Mouse (Mus musculus): ENCODE results near the gene Rap1a.
"Not testable (repeated sequence)": the region's sequence is repeated elsewhere in the genome, so short reads cannot be mapped to it uniquely, and the experiment has no call there.

Gene Rap1a

GRCm38 (mm10) chr3:105712827-105713226, 88.3 kb downstream of the Rap1a start:
- no peak for DNase-seq

DNA sequence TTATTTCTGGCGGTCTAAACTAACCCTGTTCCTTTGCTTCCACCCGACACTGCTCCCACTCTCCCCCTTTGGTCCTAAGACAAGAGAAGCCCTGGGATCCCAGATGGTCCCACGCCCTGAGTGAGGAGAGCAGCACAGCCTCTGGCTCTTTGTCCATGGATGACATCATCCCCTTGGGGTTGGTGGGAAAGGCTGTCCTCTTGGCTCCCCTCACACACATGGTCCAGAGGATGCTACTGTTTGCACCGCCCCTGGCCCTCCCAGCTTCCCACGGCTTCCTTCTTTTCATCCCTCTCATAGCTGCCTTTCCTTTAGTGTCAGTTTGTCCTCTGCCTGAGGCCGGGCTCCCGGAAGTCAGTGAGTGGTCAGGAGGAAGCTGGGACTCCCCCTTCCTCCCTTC, 89.4 kb downstream of the Rap1a start:
- DNase-seq, result no peak

DNA sequence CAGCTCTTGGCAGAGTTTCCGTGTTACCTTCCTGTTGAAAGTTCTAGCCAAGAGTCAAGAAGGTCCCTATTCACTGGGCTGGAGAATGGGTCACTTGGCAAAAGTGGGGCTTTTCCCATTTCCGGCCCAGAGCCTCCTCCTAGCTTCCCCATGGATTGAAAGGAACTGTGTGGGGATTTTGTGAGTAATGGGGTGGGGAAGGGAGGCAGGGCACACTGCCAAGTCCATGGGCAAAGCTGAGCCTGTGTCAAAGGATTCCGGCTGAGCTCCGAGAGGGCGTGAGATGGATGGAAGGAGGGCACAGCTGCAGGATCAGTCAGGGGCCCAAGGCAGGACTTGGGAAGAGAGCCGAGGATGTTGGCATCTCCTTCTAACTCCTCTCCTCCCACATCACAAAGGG, 90.9 kb downstream of the Rap1a start:
- no peak for DNase-seq

DNA sequence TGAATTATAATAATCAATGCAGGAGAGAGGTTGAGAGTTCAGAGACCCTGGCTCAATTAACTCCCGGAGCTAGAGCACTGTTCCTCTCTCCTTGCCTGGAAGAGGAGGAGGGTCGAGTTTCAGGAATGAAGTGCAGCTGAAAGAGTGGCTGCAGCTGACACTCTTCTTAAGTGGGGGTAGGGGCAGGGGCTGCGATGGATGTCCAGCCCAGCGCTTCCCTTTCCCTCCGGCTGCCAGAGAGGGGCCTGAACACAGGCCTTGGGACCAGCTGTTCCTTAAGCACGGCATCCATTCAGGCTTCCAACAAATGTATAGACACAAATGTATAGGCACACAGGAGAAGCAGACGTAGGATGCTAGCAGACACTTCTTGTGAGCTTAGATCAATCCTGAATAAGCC, 93.5 kb downstream of the Rap1a start:
- DNase-seq, result no peak

GRCm38 (mm10) chr3:105706366-105707020, 94.6 kb downstream of the Rap1a start:
- no peak for DNase-seq

DNA sequence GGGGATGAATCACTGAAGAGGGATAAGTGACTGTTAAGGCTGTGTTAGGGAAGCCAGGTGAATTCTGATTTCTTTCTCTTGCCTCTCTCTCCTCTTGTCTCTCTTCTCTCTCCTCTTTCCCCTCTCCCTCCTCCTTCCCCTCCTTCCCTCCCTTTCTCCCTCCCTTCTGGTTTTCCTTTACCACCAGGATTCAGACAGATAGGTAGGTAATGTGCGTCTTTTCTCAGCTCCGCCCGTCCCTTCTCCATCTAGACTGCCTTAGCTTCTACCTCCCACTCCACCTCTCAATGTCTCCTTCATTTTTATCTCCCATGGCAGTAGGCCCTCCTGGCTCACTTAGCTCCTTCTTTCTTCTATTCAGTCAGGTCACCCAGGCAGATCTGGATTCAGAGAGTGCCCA, 95.6 kb downstream of the Rap1a start:
- DNase-seq, result no peak

- DNase-seq, result peak; percentile 37 to 42
Observed at GRCm38 (mm10) chr3:105705061-105705549, 96.0 kb downstream of the Rap1a start.

DNA sequence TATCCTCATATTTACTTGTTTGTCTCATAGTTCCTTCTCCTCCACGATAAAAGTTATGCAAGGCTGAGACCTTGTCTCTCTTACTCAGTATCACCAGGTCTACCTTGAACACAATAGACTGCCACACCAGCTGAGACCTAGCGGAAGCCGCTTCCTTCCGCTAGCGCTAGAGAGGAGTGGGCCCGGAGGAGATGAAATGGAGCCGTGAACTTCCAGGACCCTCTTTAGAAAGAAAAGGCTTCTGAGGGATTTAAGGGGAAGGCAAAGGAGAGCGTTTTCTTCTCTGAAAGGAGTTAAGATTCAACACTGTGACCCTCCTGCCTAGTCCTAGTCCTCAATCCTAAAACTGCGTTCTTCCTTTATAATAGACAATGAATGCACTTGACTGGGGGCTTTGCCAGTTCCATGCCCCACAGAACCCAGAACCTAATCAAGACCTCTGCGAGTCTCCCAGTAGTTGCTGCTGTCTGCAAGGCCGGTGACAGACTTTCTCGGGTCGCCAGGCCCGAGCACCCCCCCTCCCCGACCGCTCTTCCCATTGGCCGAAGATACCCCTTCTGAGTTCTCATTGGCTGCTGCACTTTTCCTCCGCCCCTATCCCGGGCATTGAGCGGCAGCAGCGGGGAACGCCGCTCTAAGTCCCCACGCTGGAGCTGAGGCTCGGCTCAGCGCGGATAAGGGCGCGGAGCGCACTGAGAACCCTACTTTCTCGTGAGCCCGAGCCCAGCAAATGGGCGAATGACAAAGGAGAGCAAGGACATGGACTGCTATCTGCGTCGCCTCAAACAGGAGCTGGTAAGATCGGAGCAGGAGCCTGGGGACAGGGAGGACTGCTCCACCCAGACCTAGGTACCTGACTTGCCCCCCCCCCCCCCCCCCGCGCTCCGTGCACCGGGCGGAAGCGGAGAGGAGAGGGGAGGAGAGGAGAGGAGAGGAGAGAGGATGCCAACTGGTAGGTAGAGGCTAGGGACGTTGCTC, 96.8 kb downstream of the Rap1a start, which contains the start of gene Inka2:
TSS of gene Inka2 (plus strand) at position 569 of the 978 bp plus-strand sequence.
- DNase-seq, result peak; percentile 71 to 76

- no peak for DNase-seq
Observed at GRCm38 (mm10) chr3:105703571-105703970, 97.6 kb downstream of the Rap1a start.

- DNase-seq, result no peak
Observed at GRCm38 (mm10) chr3:105701399-105701798, 99.7 kb downstream of the Rap1a start.

GRCm38 (mm10) chr3:105700786-105701185, 100.3 kb downstream of the Rap1a start:
- DNase-seq, result not testable (repeated sequence)

GRCm38 (mm10) chr3:105699241-105699933, 101.7 kb downstream of the Rap1a start:
- no peak for DNase-seq

- no peak for DNase-seq
Observed at GRCm38 (mm10) chr3:105698311-105698710, 102.8 kb downstream of the Rap1a start.

GRCm38 (mm10) chr3:105697148-105697441, 104.0 kb downstream of the Rap1a start:
- DNase-seq, result no peak

DNA sequence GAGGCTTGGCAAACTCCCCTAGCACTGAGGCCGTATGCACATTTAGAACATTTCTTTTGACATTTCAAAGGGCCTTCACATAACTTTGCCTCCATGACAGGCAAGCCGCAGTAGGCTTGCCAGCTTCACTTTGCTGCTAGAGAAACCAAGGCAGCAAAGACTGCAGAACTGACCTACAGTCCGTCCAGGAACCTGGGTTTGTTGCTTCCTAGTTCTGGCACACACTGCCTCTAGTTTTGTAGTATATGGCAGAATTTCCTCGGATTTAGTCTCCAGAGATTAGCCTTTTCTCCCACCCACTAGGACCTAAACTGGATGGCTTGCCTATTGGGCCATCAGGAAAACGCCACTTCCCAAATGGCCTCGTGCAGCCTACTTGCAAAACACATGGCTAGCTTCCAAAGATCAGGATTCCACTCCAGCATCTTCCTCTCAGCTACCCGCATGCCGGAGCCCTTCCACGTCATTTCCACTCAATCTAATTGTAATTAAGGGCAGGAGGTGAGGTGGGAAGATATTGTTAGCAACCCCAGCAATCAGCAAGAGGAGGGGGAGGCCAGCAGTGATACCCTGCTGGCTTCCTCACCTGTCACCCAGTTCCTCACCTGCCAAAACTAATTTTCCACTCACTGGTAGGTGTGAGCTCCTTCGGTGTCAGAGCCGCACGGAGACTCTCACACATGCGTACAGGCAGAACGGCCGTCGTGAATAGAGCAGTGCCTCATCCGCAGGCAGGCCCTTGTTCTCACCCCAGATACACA, 104.6 kb downstream of the Rap1a start:
- no peak for DNase-seq

- DNase-seq, result no peak
Observed at GRCm38 (mm10) chr3:105695476-105696386, 105.4 kb downstream of the Rap1a start.

GRCm38 (mm10) chr3:105693327-105694080, 107.6 kb downstream of the Rap1a start:
- no peak for DNase-seq

DNA sequence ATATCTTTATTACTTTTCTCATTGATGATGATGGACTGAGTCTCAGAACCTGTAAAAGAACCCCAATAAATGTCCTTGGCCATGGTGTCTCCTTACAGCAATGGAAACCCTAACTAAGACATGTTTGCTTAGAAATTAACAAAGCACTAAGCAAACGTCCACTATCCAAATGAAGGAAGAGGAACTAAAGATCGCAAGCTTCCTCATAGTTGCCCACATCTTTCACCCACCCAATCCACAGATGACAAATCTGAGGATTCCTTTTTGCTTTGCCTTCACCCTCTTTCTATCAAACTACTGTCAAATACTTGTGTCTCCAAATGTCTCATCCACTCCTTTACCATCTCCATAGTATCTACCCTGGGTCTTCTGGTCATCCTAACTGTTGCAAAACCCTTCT, 112.6 kb downstream of the Rap1a start:
- no peak for DNase-seq

- peak; percentile 89 to 95 for DNase-seq
Observed at GRCm38 (mm10) chr3:105687324-105688060, 113.6 kb downstream of the Rap1a start, which contains the start of gene Ddx20. Gene Ddx20 (minus strand): TSS chr3:105687574.

Data from thymus, adult 18-20 months (tissue).